Mouse (Mus musculus) kidney, postnatal 0 days (tissue): ENCODE results near the gene 4931428F04Rik. TPM values are rescaled to one million over a fixed set of nuclear protein-coding genes. Genes with fewer than 3 reads are reported as not detected.
A peak's percentile ranks its signal among the peaks of the same experiment; 100 is the strongest.

Experiments used
- ATAC-seq: fragments of 200-750 bp; cut with Nextera tagmentation; replicated peaks from 2 replicates; pipeline ENCODE4 v1.8.0; 2017; ENCODE audit warnings: low read depth, moderate number of reproducible peaks, moderate TSS enrichment, moderate library complexity; ENCODE audit not compliant: low FRiP score
- DNase-seq: peaks from one replicate; pipeline ENCODE4 v3.0.0-alpha.2; 2016; ENCODE audit warnings: low spot score
- H3K27ac ChIP-seq: fragments of 300-500 bp; sonication (generic); 2 replicates; pipeline ENCODE4 v1.5.1; 2014; ENCODE audit warnings: mild to moderate bottlenecking
- H3K27me3 ChIP-seq: fragments of 300-500 bp; sonication (generic); 2 replicates; pipeline ENCODE4 v1.6.1; 2014; ENCODE audit warnings: low read length, mixed read lengths; ENCODE audit not compliant: insufficient read depth
- H3K36me3 ChIP-seq: fragments of 300-500 bp; sonication (generic); 2 replicates; pipeline ENCODE4 v1.6.1; 2014; ENCODE audit warnings: low read length, mixed read lengths; ENCODE audit not compliant: insufficient read depth
- H3K4me1 ChIP-seq: fragments of 300-500 bp; sonication (generic); replicated peaks from 2 replicates; pipeline ENCODE4 v1.6.1; 2014; ENCODE audit warnings: antibody characterized with exemption, low read length, mixed read lengths; ENCODE audit not compliant: insufficient read depth
- H3K4me2 ChIP-seq: fragments of 300-500 bp; sonication (generic); 2 replicates; pipeline ENCODE4 v1.6.1; 2014; ENCODE audit warnings: mild to moderate bottlenecking, low read length, moderate library complexity, mixed read lengths
- H3K4me3 ChIP-seq: fragments of 300-500 bp; sonication (generic); replicated peaks from 2 replicates; pipeline ENCODE4 v1.5.1; 2014; ENCODE audit warnings: low read depth, low read length
- H3K9ac ChIP-seq: fragments of 300-500 bp; sonication (generic); 2 replicates; pipeline ENCODE4 v1.6.1; 2014; ENCODE audit warnings: low read depth, low read length
- H3K9me3 ChIP-seq: fragments of 300-500 bp; sonication (generic); replicated peaks from 2 replicates; pipeline ENCODE4 v1.6.1; 2016; ENCODE audit warnings: low read length, inconsistent platforms, mixed read lengths
- CTCF ChIP-seq: IDR thresholded peaks from 2 replicates; pipeline ENCODE4 v1.5.1; 2016; ENCODE audit warnings: antibody characterized with exemption, low read depth, mild to moderate bottlenecking, moderate library complexity
- WGBS: fragments of 180-500 bp; shearing (Covaris S2); extraction: QIAGEN DNeasy Blood & Tissue Kit; methylation state at CpG from one replicate; pipeline ENCODE4 v1.1.7; 2014; 5-methylcytosine and 5-hydroxymethylcytosine counted together
- polyA plus RNA-seq: library from polyadenylated mRNA; unstranded; fragments of >200 nt; fragmentation: Nextera tagmentation; extraction: Ambion mirVana; gene quantifications from 2 replicates; pipeline ENCODE4 v1.2.1, GENCODE M21; 2015

4931428F04Rik gene
- polyA plus RNA-seq, 1 experiment from 2014 or later: 5.5 TPM

GRCm38 (mm10) chr8:105276292-105277120 lies 13.2 kb downstream of the 4931428F04Rik start:
- Histone ChIP-seq H3K9ac (0 out of 2 replicates have a peak overlapping the region, but pooled peaks have one; percentile 31), H3K9me3 (no peaks in the 10 kb centered on the region), H3K4me2 (peak overlapping the region; percentile 69), H3K36me3 (no peaks in the 10 kb centered on the region; the same call in 1 of the 2 replicates), H3K4me1 (0 out of 2 replicates have a peak, but pooled peaks cover 2% of the 10 kb centered on the region), H3K27me3 (peaks cover 55% of the 10 kb centered on the region), H3K4me3 (peak overlapping the region; percentile 31), H3K27ac (no peak overlapping the region)
- DNase-seq (peak; percentile 51), ATAC-seq (peak; percentile 24)
- WGBS: 4% methylated on average over 30 of the region's 30 CpGs
- TF ChIP-seq CTCF: 0 out of 2 replicates have a peak, but pooled peaks have one; percentile 4

- Histone ChIP-seq H3K27me3 (peaks cover 62% of the 10 kb centered on the region), H3K4me1 (0 out of 2 replicates have a peak, but pooled peaks cover 2% of the 10 kb centered on the region), H3K9me3 (no peaks in the 10 kb centered on the region), H3K36me3 (no peaks in the 10 kb centered on the region), H3K4me2 (peak within 1 kb of the TSS; percentile 69), H3K27ac (no peak within 1 kb of the TSS), H3K4me3 (peak within 1 kb of the TSS; percentile 31), H3K9ac (0 out of 2 replicates have a peak within 1 kb of the TSS, but pooled peaks have one; percentile 31)
- DNase-seq (no peak), ATAC-seq (0 out of 2 replicates have a peak, but pooled peaks have one; percentile 2)
- no peak for TF ChIP-seq CTCF
- WGBS: 6% methylated on average over 10 of the region's 10 CpGs
Observed at GRCm38 (mm10) chr8:105275840-105276239, 13.8 kb downstream of the 4931428F04Rik start, which contains the start of gene Nol3. TSS of gene Nol3 (plus strand) at chr8:105276140.

GRCm38 (mm10) chr8:105275387-105275786 lies 14.3 kb downstream of the 4931428F04Rik start:
- no peaks in the 10 kb centered on the region for H3K9me3 ChIP-seq
- H3K36me3 ChIP-seq: no peaks in the 10 kb centered on the region
- 6% methylated on average over 11 of the region's 11 CpGs for WGBS
- peak overlapping the region; percentile 69 for H3K4me2 ChIP-seq
- no peak overlapping the region for H3K27ac ChIP-seq
- no peak for DNase-seq
- H3K4me1 ChIP-seq: 0 out of 2 replicates have a peak, but pooled peaks cover 2% of the 10 kb centered on the region
- peaks cover 66% of the 10 kb centered on the region for H3K27me3 ChIP-seq
- TF ChIP-seq CTCF: no peak
- 0 out of 2 replicates have a peak overlapping the region, but pooled peaks have one; percentile 31 for H3K4me3 ChIP-seq
- no peak overlapping the region for H3K9ac ChIP-seq
- no peak for ATAC-seq

- H3K4me3 ChIP-seq: no peak overlapping the region
- H3K4me1 ChIP-seq: peaks cover 15% of the 10 kb centered on the region; the same call in 1 of the 2 replicates
- H3K9me3 ChIP-seq: no peaks in the 10 kb centered on the region
- WGBS: 2% methylated on average over 11 of the region's 11 CpGs
- no peak overlapping the region for H3K4me2 ChIP-seq
- no peak for TF ChIP-seq CTCF
- H3K27me3 ChIP-seq: peaks cover 77% of the 10 kb centered on the region
- no peak overlapping the region for H3K27ac ChIP-seq
- H3K9ac ChIP-seq: no peak overlapping the region
- no peaks in the 10 kb centered on the region for H3K36me3 ChIP-seq
- no peak for DNase-seq
- no peak for ATAC-seq
Observed at GRCm38 (mm10) chr8:105270916-105271186, 18.8 kb downstream of the 4931428F04Rik start.

- H3K36me3 ChIP-seq: no peaks in the 10 kb centered on the region
- H3K9ac ChIP-seq: peak overlapping the region; percentile 43; the same call in 1 of the 2 replicates
- ATAC-seq (no peak), DNase-seq (no peak)
- peaks cover 15% of the 10 kb centered on the region; the same call in 1 of the 2 replicates for H3K4me1 ChIP-seq
- peak overlapping the region; percentile 43 for H3K4me3 ChIP-seq
- H3K27me3 ChIP-seq: peaks cover 77% of the 10 kb centered on the region
- no peak overlapping the region for H3K27ac ChIP-seq
- H3K9me3 ChIP-seq: no peaks in the 10 kb centered on the region
- peak overlapping the region; percentile 86 for H3K4me2 ChIP-seq
- 4% methylated on average over 39 of the region's 39 CpGs for WGBS
- TF ChIP-seq CTCF: no peak
Observed at GRCm38 (mm10) chr8:105270101-105270915, 19.4 kb downstream of the 4931428F04Rik start.
